Mouse (Mus musculus): ENCODE measurements around the gene Sh2d6.

Gene Sh2d6

DNA sequence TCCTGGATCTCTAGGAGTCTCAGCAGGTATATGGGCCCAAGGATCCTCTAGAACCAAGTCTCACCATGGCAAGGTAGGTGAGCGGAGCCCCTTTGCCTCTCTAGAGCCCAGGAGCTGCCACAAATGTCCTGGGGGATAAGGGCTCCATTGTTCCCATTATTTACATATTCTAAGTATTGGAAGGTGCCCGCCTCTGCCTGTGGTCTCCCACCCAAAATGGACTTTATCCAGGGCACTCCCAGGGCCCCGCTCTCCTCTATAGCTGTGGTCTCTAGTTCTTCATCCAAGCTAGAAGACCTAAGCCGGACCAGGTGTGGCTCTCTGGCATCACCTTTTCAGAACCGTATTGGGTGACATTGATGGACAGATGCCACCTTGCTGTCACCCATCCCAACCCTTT, at the start of gene Sh2d6:
Gene Sh2d6 (minus strand): TSS at position 101 of the 400 bp plus-strand sequence.
- no peak for DNase-seq

DNA sequence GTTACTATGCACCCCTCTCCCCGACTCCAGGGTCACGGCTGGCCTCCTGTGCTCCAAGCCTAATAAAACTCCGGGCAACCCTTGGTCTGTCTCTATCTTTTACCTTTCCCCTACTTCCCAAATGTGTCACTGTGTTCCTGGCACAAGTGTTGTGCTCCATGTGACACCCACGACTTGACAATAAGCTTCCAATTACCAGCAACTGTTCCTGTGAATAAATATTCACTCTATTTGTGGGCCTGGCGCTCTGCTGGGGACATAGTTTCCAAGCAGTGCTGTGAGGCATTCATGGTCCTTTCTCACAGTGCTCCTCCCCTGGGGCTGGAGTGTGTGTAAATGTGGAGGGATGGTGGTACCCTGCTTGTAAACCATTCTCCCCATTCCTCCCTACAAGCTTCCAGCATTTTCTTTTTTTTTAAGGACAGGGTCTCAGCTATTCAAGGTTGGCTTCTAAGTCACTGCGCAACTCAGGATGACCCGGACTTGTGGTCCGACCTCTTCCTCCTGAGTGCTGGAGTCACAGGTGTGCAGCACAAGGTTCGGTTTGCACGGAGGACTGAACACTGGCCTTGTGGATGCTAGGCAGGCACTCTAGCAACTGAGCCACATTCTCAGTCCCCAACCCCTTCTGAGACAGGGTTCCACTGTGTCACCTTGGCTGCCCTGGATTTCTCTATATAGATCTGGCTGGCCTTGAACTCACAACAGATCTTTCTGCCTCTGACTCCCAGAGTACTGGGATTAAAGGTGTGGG, 49.3 kb upstream of the Sh2d6 start:
- DNase-seq: no peak

DNA sequence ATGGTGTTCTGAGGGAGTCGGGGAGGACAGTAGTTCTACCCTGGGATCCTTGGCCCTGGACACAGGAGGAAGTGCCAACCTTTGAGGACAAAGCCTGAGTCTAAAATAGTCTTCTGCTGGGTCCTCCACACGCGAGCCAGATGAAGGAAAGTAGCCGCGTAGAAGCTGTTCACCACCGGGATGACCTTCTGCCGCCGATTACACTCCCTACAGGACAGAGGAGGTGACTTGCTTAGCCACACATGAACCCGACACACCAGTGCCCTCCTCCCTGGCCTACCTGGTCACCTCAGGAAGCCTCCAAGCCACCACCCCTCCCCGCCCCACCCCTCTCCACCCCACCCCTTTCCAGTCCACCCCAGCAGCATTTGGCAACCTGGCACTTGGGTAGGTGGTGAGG, 47.2 kb upstream of the Sh2d6 start:
- DNase-seq: no peak

DNA sequence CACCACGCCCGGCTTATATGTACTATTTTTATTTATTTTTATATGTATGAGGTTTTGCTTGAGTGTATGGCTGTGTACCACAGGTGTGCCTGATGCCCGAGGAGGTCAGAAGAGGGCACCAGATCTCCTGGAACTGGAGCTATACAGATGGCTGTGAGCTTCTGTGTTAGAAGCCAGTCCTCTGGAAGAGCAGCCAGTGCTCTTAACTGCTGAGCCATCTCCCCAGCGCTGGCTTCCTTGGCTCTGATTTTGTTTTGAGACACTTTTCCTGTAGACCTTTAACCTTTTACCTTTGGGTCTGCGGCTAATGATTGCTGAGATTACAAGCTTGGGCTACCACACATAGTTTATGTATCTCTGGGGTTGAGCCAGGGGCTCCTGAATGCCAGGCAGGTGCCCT, 46.0 kb upstream of the Sh2d6 start:
- peak; percentile 20 for DNase-seq

DNA sequence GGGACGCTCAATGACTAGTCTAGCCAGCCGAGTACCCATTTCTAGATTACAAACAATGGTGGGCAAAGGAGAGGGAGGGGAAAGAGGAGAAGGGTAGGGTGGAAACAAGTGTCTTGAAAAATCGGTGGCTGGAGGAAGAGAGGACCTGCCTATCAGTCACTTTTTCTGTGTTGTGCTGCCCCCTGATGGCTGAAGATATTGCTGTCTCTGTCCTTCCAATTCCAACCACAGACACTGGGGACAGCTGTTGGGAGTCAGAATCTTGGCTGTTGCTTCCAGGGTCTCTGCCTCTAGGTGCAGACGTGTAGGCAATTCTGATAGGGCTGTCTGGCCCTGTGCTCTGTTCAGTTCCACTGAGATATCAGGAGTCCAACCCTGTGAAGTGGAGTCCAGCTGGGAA, 44.5 kb upstream of the Sh2d6 start:
- DNase-seq: peak; percentile 87

DNA sequence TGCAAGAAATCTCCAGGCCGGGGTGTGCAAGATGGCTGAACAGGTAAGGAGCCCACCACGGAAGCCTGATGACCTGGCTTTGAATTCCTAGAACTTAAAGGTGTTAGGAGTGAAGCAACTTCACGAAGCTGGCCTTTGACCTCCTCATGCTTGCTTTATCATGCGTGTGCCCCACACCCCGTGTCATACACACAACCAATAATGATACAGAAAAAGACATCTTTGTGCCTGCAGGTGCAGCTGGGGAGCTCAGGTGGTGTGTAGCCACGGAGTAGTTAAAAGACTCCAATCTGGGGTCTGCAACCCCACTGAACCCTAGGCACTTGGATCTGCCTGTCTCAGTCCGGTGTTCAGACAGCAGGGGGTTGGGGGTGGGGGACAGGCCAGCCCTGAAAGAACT, 44.0 kb upstream of the Sh2d6 start:
- DNase-seq: no peak

DNA sequence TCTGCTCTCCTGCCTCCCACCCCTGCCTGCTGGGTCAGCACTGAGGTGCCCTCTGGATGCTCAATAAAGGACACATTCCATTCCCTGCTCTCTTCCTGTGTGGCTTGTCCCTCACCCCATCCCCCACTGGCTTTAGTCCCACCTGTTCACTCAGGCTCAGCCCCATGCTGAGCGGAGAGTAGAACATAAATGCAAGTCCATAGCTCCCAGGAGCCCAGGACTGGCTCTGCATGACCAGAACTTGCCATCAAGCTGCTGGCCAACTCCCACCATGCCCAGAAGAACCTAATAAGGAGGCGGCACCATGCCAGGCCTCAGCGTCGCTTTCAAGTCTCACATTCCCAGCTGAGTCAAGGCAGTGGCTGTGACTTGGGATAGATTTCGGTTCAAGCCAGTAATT, 41.4 kb upstream of the Sh2d6 start:
- no peak for DNase-seq

DNA sequence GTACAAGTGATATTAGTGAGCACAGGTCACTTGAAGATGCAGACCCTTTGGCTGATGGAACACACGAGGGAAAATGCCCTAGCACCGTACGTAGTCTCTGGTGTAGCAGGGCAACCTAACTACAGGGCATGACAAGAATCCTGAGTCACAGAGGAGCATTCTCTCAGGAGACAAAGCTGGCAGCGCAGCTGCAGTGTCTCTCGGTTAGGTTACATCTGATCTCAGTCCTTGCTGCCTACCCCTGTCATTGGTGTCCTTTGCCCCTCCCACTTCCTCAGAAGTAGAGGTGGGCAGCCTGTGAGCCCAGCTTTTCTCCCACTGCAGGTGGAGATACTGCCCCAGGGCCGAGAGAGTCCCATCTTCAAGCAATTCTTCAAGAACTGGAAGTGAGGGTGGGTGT, 41.0 kb upstream of the Sh2d6 start:
- peak; percentile 26 for DNase-seq

DNA sequence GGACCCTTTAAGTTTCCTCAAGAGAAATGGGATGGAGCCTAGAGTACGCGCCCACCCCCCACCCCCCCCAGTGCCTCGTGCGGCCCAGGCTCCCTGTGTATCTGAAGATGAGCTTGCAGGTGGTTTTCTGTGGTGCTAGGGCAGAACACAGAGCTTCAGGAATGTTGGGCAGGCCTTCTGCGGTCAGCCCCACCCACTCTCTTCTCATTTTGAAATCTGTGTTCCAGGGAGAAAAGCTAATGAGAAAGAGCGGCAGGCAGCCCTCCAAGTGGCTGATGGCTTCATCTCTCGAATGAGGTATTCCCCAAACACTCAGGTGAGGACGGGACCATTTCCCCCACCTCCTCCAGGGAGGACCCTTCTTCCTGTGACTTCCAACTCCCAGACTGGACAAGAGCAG, 39.3 kb upstream of the Sh2d6 start:
- DNase-seq: no peak

DNA sequence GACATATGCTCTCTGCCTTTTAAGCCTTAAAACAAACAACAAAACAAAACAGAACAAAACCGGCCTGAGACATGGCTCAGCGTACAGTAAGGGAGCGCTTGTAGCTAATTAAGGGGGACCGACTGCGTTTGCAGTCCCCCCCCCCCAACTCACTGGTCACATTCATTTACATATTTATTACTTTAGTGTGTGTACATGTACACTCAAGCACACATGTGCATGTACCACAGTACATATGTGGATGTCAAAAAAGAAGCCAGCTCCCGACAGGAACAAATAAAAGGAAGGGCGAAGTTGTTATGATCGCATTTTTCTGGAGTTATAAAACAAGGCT, 31.5 kb upstream of the Sh2d6 start:
- no peak for DNase-seq

DNA sequence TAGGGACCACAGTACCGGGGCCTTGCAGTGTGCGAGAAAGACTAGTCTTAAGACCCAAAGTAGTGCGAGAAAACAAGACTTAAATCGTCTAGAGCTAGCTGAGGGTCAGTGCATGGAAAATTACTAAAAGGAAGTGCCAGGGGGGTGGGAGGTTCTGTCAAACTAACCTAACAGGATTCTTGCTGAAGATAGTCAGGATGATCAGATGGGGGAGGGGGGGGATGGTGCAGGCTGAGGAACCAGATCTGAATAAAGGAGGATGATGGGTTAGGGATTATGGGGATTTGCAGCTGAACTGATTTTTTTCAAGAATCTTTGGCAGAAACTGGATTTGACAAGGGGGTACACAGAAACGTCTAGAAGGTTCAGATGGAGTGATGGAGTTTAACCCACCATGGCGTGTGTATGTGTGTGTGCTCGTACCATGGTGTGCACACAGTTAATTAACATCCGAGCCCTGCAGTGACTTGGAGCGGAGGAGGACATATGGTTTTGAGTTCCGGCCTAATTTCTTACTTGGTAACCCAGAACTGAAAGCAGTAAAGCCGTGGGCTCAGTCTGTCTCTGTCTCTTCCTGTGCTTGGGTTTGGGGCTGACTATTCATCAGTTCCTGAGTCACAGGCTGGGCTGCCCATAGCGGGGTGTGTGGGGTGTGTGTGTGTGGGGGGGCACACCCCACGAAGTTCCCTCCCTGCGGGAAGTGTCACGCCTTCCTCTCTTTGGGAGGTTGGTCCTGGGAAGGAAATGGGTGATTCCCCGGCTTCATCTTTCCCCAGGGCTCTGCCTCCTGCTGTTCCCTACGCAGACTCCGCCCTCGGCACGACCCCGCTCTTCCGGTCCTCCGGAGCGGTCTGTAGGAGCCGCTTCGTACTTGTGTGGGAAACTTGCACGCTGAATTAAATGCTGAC, 30.9 kb upstream of the Sh2d6 start:
- peak; percentile 63 for DNase-seq

DNA sequence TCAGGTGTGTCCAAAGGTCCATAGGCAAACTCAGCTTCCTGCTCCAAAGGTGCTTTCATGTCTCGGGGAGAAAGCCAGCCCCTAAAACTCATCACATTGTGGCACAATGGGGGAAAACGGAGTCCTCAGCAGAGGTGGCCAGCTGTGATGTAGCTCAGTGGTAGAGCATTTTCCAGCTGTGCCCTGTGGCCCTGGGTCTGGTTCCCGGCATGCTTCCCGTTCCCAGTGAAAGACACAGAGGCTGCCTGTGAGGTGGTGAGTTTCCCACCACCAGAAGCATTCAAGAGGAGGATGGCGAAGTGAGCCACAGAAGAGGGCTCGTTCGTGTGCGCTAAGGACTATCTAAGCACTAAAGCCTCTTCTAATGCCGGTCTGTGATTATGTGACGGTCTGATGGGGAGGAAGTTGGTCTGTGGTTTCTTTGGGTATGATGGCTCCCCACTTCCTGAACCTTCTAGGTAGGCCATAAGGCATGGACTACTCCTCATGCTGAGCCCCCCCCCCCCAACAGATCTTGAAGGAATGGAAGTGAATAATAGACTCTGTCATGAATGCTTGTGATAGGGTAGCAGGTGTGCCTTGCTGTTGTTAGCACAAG, 29.1 kb upstream of the Sh2d6 start:
- no peak for DNase-seq

DNA sequence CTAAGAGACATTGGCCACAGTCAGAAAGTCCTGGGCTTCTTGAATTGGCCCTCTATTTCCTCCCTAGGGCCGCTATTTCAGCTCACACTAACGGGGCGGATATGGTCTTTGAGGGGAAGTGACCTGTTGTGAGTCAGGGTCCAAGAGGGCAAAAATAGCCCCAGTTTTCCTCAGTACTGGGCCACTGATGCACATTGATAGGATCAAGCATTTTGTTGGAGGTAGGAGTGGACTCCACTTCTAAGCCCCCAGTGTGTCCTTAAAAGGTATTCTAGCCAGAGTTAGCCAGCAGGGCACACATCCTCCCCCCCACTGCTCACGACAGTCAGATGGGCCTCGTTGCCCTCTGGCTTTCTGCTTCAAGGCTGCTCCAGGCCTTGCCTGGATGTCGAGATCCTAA, 28.5 kb upstream of the Sh2d6 start:
- no peak for DNase-seq

DNA sequence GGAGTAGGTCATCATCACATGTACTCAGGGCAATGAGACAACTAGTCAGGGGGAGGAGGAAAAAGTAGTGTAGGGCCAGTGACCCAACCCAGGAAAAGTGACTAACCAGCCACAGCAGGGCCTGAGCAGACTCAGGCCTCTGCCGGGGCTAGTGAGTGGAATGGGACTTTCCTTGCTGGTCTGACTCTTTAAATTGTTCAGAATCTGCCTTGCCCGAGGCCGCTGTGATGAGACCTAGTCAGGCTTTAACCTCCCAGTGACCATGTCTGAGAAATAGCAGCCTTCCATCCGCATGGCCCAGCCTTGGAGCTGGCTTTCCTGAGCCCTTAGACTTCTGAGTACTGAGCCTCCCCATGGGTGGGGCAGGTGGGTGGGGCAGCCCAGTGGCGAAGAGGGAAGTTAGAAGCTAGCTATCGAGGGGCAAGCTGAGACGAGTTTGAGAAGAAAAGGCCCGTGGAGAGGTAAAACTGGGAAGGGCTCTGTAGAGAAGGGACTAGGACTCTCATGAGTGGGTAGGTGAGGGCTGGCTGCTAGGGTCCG, 27.6 kb upstream of the Sh2d6 start:
- DNase-seq: peak; percentile 44

DNA sequence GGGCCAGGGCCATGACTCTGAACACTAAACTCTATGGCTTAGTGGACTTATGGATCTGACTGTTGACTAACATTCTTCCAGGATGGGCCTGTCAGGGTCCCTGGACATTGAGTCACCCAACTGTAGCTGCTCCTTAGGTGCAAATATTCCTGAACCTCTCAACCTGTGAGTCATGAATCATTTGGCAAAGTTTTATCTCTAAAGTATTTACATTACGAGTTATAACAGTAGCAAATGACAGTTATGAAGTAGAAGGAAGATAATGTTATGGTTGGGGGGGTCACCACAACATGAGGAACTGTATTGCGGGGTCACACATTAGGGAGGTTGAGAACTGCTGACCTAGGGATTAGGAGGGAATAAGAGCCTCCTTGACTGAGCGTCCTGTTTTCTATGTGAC, 26.4 kb upstream of the Sh2d6 start:
- no peak for DNase-seq

DNA sequence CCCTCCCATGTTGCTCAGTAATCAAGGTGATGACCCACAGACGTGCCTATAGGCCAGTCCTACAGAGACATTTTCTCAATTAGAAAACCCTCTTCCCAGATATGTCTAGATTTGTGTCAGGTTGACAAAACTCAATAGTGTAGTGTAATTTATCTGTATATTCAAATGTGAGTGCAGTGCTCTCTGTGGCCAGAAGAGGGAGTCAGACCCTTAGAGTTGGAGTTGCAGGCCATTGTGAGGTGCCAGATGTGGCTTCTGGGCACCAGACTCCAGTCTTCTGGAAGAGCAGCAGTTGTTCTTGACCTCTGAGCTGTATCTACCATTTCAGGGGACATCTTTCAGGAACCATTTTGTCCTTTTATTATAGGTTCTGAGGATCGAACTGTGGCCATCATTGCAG, 25.6 kb upstream of the Sh2d6 start:
- no peak for DNase-seq

DNA sequence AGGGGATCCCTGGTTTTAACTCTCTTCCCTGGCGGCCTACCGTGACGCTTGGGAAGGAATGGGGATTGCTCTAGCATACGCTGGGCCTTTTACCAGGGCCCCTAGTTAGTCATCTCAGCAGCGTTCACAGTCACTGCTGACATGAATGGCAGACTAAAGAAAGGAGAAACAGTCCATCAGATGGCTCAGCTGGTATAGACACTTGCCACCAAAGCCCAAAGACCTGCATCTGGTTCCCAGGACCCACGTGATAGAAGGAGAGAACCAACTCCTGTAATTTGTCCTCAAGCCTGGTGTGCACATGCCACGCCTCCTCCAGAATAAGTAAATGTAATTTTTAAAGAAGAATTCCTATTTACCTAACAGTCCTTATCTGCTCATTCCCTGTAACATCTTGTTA, 23.9 kb upstream of the Sh2d6 start:
- DNase-seq: no peak

DNA sequence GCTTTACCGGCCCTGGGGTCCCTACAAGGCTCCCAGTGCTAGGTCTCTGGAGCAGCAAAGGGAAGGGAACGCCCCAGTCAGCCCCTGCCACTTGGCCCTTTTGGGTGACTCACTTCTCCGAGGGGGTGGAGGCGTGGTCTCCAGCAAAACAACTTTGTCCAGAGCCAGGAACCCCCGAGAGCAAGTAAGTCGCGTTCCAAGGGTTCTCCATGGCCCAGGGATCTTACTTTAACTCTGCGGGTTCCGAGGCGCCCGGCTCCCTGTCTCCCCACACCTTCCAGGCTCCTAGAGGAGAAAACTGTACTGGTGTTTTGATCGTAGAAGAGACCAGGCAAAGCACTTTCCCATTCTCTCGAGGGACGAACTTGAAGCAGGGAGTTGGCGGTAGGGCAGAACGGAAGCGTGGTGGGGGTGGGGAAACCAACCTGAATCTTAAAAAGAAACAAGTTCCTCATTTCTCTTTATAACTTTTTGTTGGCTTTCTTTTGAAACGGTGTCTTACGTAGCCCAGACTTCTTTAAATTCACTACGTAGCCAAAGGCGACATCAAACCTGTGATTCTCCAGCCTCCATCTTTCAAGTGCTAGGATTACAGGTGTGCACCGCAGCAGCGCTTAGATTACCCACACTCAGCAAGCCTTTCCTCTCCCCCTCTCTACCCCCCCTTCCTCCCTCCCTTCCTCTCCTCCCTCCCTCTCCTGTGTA, 22.9 kb upstream of the Sh2d6 start, which contains the start of gene Capg:
Gene Capg (plus strand): TSS at position 109 of the 705 bp plus-strand sequence.
- peak; percentile 67 for DNase-seq

DNA sequence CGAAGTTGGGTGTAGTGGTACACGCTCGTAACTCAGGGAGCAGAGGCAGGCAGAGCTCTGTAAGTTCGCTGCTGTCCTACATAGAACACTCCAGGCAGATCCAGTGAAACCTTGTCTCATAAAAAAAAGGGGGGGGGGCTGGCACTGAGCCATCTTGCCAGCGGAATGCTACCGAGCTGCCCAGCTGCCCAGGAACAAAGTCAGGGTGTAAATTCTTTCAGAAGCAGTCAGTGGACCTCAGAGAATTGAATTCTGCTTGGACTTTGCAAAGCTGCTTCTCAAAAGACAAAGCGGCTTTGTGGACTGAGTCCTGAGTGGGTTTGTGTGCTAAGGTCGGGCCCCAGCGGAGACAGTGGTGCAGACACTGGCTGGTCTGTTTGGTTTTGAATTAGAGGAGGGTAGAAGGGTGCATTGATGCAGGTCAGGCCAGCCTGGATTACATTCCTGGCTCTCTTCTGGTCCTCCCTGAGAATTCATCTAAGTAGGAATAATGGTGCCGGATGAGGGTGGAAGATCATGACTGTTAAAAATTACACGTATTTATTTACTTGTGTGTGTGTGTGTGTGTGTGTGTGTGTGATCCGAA, 21.9 kb upstream of the Sh2d6 start:
- DNase-seq: no peak

DNA sequence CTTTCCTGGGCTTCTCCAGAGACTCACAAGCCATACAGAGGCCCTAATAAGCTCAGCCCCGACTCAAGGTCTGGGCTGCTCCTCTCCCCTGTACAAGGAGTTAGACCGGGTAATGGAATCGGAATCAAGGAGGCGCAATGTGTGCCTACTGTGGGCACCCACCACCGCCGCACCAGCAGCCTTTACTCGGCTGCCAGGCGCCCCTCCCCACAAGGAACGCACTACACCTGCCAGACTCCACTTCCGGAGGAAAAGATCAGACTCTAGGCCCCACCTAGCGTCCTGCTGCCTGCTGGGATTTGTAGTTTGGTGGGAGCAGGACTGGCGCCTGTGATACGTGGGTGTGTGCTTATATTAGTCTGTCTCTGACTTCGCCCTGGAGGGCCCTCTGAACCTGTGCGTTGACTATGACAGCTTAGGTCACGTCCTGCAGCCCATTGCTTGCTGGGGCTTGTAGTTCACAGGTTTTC, 17.1 kb upstream of the Sh2d6 start:
- DNase-seq: peak; percentile 90

DNA sequence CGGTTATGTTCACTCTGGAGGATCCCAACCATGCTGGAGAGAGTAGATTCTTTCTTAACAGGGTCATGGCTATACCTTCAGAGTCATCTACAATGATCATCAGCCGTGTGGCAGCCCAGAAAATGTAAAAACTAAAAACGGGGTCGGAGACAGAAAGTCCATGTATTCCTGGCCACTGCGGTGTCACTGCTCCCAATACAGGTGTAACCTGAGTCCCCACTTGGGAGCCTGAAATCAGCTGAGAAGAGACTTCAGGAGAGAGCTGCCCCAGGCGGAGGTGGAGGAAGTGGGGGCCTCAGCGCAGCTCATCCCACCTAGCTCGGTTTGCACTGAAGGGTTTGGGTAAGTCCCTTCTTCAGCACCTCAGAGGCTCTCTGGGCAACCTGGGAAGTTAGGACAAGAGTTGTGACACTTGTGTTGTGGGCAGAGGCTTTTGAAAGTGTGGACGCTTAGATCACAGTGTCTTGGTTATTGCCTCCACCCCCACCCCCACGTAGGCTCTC, 16.5 kb upstream of the Sh2d6 start:
- DNase-seq: peak; percentile 31

DNA sequence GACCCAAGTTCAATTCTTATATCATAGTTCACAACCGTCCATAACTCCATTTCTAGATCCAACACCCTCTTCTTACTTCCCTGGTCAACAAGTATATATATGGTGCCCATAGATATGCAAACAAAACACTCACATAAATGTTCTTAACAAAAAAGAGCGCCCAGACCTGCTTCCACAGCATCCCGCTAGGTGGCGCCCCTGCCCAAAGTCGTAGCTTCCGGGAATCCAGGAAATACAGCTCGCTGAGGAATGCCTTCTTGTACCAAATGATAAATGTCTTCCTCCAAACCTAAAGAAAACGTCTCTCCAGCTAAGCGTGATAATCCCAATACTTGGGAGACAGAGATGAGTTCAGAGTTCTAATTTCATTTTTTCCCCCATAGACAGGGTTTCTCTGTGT, 13.7 kb upstream of the Sh2d6 start:
- DNase-seq: peak; percentile 91
